ENCODE assay signal across 8 mouse cellular contexts in the genomic region with DNA sequence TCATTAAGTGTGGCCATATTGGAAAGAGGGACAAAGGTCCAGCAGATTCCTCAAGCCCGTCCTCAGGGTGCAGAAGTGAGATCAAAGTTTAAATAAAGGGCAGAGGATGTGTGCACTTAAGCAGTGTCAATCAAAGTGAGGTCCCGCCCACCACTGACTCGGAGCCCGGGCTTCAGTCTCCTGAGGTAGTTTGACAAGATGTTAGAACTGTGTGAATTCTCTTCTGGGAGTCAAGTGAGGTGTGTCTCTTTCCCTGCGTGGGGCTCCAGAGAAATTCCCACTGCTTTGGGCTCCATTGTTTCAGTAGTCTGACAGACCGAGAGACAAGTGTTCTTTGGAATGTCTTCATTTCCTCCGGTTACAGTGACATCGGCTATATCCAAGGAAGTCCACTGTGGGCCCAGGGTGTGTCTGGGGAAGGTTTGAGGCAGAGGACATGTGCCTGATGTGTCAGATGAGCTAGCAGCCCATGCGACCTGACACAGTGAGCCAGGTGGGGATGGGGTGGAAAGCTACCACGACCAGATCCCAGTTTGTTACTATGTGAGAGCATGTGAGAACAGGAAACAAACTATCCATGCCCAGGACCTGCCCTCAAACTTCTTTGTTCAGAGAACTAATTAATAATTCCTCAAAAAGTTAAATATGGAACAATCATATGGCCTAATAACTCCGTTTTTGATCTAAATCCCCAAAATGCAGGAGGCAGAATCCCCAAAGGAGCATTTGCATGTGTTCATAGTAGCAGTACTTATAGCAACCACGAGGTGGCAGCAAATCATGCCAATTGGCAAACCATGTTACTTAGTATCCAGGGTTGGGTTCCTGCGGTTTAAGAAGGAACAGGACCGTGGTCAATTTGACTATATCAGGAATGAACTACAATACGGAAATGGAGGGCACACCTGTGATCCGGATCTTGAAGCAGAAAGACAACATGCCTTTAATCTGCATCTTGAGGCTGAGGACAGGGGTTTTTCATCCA. TPM values are rescaled to one million over a fixed set of nuclear protein-coding genes. Genes with fewer than 3 reads are reported as not detected.
DNase-seq lines count a peak whose midpoint lies in the region; ATAC-seq and TF ChIP-seq lines count a peak whose summit lies in the region.

No protein-coding gene starts in this region.

- no peak overlapping the region for H3K4me3 ChIP-seq in ES-E14 (ENCODE audit: insufficient read depth in 1 of 2, low read depth in 1 of 2, low read length in 2 of 2, poor library complexity in 1 of 2, severe bottlenecking in 1 of 2)
- no peak overlapping the region for H3K4me3 ChIP-seq in forebrain, embryonic 13.5 days
- H3K4me3 ChIP-seq in layer of hippocampus, adult 2 months, result no peak overlapping the region
- H3K4me3 ChIP-seq in lung, adult 2 months (replicated peaks; ENCODE audit: extremely low read depth, low read depth, low read length), result peak overlapping the region; percentile 60
- peak overlapping the region; percentile 30 for H3K4me3 ChIP-seq in thymus, adult 2 months (ENCODE audit: control insufficient read depth, insufficient read depth, low read length)

- no peaks in the 10 kb centered on the region for H3K9me3 ChIP-seq in ES-E14 (ENCODE audit: control insufficient read depth, insufficient read depth, low read depth, low read length)
- H3K9me3 ChIP-seq in forebrain, embryonic 13.5 days (replicated peaks), result no peaks in the 10 kb centered on the region

- no peaks in the 10 kb centered on the region for H3K27me3 ChIP-seq in forebrain, embryonic 13.5 days
- H3K27me3 ChIP-seq in thymus, adult 2 months (ENCODE audit: control insufficient read depth, insufficient read depth, low read length), result no peaks in the 10 kb centered on the region

- in situ Hi-C loops in ES-E14 (cut with MboI; ENCODE audit: low sequenced_read_pairs in 2 of 2, unreplicated experiment in 2 of 2), result no loop called here

- no peaks in the 10 kb centered on the region for H3K36me3 ChIP-seq in ES-E14 (ENCODE audit: control insufficient read depth, insufficient read depth, low read length, poor library complexity, severe bottlenecking)
- H3K36me3 ChIP-seq in forebrain, embryonic 13.5 days (ENCODE audit: poor library complexity, severe bottlenecking), result no peaks in the 10 kb centered on the region
- H3K36me3 ChIP-seq in thymus, adult 2 months (ENCODE audit: control insufficient read depth, insufficient read depth, low read length), result no peaks in the 10 kb centered on the region

- ATAC-seq in cerebellum, adult (ENCODE audit: insufficient number of reproducible peaks, low FRiP score, low TSS enrichment), result peak; percentile 40; the same call in 1 of the 2 replicates
- peak; percentile 52 for ATAC-seq in forebrain, embryonic 13.5 days

- TF ChIP-seq CTCF in layer of hippocampus, adult 2 months (conservative IDR thresholded peaks at IDR 0.05), result peak; percentile 95
- peak; percentile 46; the same call in 1 of the 2 replicates for TF ChIP-seq CTCF in lung, adult 2 months (IDR thresholded peaks at IDR 0.05; ENCODE audit: insufficient read depth, low read length)
- 0 out of 2 replicates have a peak, but pooled peaks have one; percentile 24 for TF ChIP-seq CTCF in thymus, adult 2 months (IDR thresholded peaks at IDR 0.05; ENCODE audit: borderline replicate concordance, control insufficient read depth, extremely low read depth, insufficient read depth, low read length, poor library complexity)

- no peak overlapping the region for H3K27ac ChIP-seq in ES-E14 (ENCODE audit: insufficient read depth, low read depth, low read length, poor library complexity, severe bottlenecking)
- H3K27ac ChIP-seq in forebrain, embryonic 13.5 days, result no peak overlapping the region
- no peak overlapping the region for H3K27ac ChIP-seq in layer of hippocampus, adult 2 months
- no peak overlapping the region for H3K27ac ChIP-seq in thymus, adult 2 months (ENCODE audit: control insufficient read depth, insufficient read depth, low read length)

- H3K4me1 ChIP-seq in ES-E14 (ENCODE audit: control insufficient read depth in 2 of 2, insufficient read depth in 2 of 2, low read length in 2 of 2, poor library complexity in 1 of 2), result peaks cover 0 to 5% of the 10 kb centered on the region in 2 experiments; a peak in 1 of 4 replicates
- H3K4me1 ChIP-seq in forebrain, embryonic 13.5 days, result no peaks in the 10 kb centered on the region
- peaks cover 3% of the 10 kb centered on the region for H3K4me1 ChIP-seq in lung, adult 2 months (ENCODE audit: control insufficient read depth, insufficient read depth, low read length)
- no peaks in the 10 kb centered on the region for H3K4me1 ChIP-seq in thymus, adult 2 months (replicated peaks; ENCODE audit: control insufficient read depth, insufficient read depth, low read length)

- no peak overlapping the region for H3K9ac ChIP-seq in ES-E14 (ENCODE audit: insufficient read depth, low read depth, low read length, poor library complexity, severe bottlenecking)
- no peak overlapping the region for H3K9ac ChIP-seq in forebrain, embryonic 13.5 days

- 53% methylated on average over 16 of the region's 16 CpGs for WGBS in forebrain, embryonic 13.5 days
- WGBS in lung, adult 2 months, result 13% methylated on average over 16 of the region's 16 CpGs
- 19% methylated on average over 16 of the region's 16 CpGs for WGBS in thymus, adult 2 months

- peak; percentile 75 for DNase-seq in ES-E14 (ENCODE audit: low read depth, low spot score)
- DNase-seq in heart, postnatal 36 days, result peak; percentile 85
- DNase-seq in layer of hippocampus, adult 2 months (ENCODE audit: low spot score in 2 of 2), result peak; percentile 76 to 86
- peak; percentile 75 for DNase-seq in lung, adult 2 months
- peak; percentile 34 for DNase-seq in ovary, adult 18-20 months (ENCODE audit: low spot score)
- peak; percentile 80 for DNase-seq in thymus, adult 2 months

- intact Hi-C loops in heart, postnatal 36 days (cut with DNase I), result loop anchor here (2.0 to 5.0 kb wide), 3 partner anchors 626 to 1205 kb away; no protein-coding TSS in a partner anchor

- TF ChIP-seq POLR2A in lung, adult 2 months (IDR thresholded peaks at IDR 0.05; ENCODE audit: borderline replicate concordance, extremely low read depth, low read depth, low read length), result no peak
- no peak for TF ChIP-seq POLR2A in thymus, adult 2 months (IDR thresholded peaks at IDR 0.05; ENCODE audit: control insufficient read depth, extremely low read depth, insufficient read depth, low read length, poor library complexity)

- H3K4me2 ChIP-seq in forebrain, embryonic 13.5 days, result no peak overlapping the region

TF ChIP-seq in ES-E14, 5 proteins besides CTCF, POLR2A, EP300 and RAD21:
- TF ChIP-seq CHD2 (IDR thresholded peaks at IDR 0.05; ENCODE audit: low read depth, low read length) (no peak), ZC3H11A (IDR thresholded peaks at IDR 0.05; ENCODE audit: borderline replicate concordance, low read depth, low read length) (0 out of 2 replicates have a peak, but pooled peaks have one; percentile 30)

RNA-seq across cellular contexts. Expression of a gene that starts 19.6 kb away (rescaled TPM):
- 27.5 and 31.1 TPM in 2 replicates for total RNA-seq in ES-E14 (2012; rRNA removed)
- 48.2 and 56.5 TPM in 2 replicates for polyA plus RNA-seq in forebrain, embryonic 13.5 days (2015; fragmentation: Nextera tagmentation; extraction: Ambion mirVana)
- 10 to 100 TPM; 44.6 to 45.8 TPM for total RNA-seq in heart, postnatal 36 days (2021)
- 10 to 100 TPM; 55.1 to 68.5 TPM for total RNA-seq in layer of hippocampus, adult 2 months (2021)
- 20.1 and 24.5 TPM in 2 replicates for polyA plus RNA-seq in lung, adult 2 months (2012; rRNA removed)
- 43.6 and 47.4 TPM in 2 replicates for polyA plus RNA-seq in thymus, adult 2 months (2012; rRNA removed)

Comparison
In these comparisons a context has a peak if more than half of its experiments do, and no peak if none do; other contexts are left out.
1. DNase-seq: peak in every context shown above with its lines; median percentile 85 in heart, postnatal 36 days; 81 in layer of hippocampus, adult 2 months; 80 in thymus, adult 2 months; 75 in ES-E14; 75 in lung, adult 2 months; 34 in ovary, adult 18-20 months.
2. H3K4me3 ChIP-seq: peak in lung, adult 2 months (single experiment) and thymus, adult 2 months (single experiment); none in ES-E14 (0 of 2), forebrain, embryonic 13.5 days (single experiment) and layer of hippocampus, adult 2 months (single experiment).
3. CTCF ChIP-seq: peak in every context shown above with its lines; median percentile 95 in layer of hippocampus, adult 2 months; 46 in lung, adult 2 months; 24 in thymus, adult 2 months.